Mouse (Mus musculus): ENCODE results near the gene Gimap3. TPM values are rescaled to one million over a fixed set of nuclear protein-coding genes. Genes with fewer than 3 reads are reported as not detected.

Gimap3 gene
- polyA plus RNA-seq, 1 experiment: 150 TPM

- peaks cover 34% of the 10 kb centered on the region for H3K4me1 ChIP-seq (ENCODE audit: control insufficient read depth, insufficient read depth, insufficient read length)
- 13% methylated on average over 3 of the region's 3 CpGs for WGBS
- peak overlapping the region; percentile 97 for H3K27ac ChIP-seq (ENCODE audit: insufficient read depth, low read length)
- no peaks in the 10 kb centered on the region for H3K27me3 ChIP-seq (ENCODE audit: control insufficient read depth, insufficient read depth, low read length)
- peak overlapping the region; percentile 93 for H3K4me3 ChIP-seq (ENCODE audit: extremely low read depth, insufficient read depth, insufficient read length)
- no peak for TF ChIP-seq POLR2A (IDR thresholded peaks at IDR 0.05; ENCODE audit: low read depth, low read length)
- no peak for TF ChIP-seq CTCF (IDR thresholded peaks at IDR 0.05; ENCODE audit: extremely low read depth, insufficient read depth, insufficient read length, insufficient replicate concordance)
- H3K36me3 ChIP-seq (ENCODE audit: control insufficient read depth, insufficient read depth, low read length): peaks cover 22% of the 10 kb centered on the region
- no peak for DNase-seq (ENCODE audit: low read depth in 1 of 2, low spot score in 2 of 2)
These were observed 30.9 kb downstream of the Gimap3 start for GRCm38 (mm10) chr6:48739780-48740055.

GRCm38 (mm10) chr6:48738961-48739779, 31.5 kb downstream of the Gimap3 start, which contains the start of gene Gimap1:
Gimap1 (plus strand) TSS chr6:48739054.
- peaks cover 22% of the 10 kb centered on the region for H3K36me3 ChIP-seq (ENCODE audit: control insufficient read depth, insufficient read depth, low read length)
- no peaks in the 10 kb centered on the region for H3K27me3 ChIP-seq (ENCODE audit: control insufficient read depth, insufficient read depth, low read length)
- DNase-seq (ENCODE audit: low read depth in 1 of 2, low spot score in 2 of 2): peak; percentile 62 to 82
- WGBS: 2% methylated on average over 15 of the region's 15 CpGs
- TF ChIP-seq POLR2A (IDR thresholded peaks at IDR 0.05; ENCODE audit: low read depth, low read length) (peak; percentile 95), CTCF (IDR thresholded peaks at IDR 0.05; ENCODE audit: extremely low read depth, insufficient read depth, insufficient read length, insufficient replicate concordance) (no peak)
- peaks cover 37% of the 10 kb centered on the region for H3K4me1 ChIP-seq (ENCODE audit: control insufficient read depth, insufficient read depth, insufficient read length)
- H3K27ac ChIP-seq (ENCODE audit: insufficient read depth, low read length): peak within 1 kb of the TSS; percentile 100
- peak within 1 kb of the TSS; percentile 93 for H3K4me3 ChIP-seq (ENCODE audit: extremely low read depth, insufficient read depth, insufficient read length)

- peaks cover 32% of the 10 kb centered on the region for H3K4me1 ChIP-seq (ENCODE audit: control insufficient read depth, insufficient read depth, insufficient read length)
- TF ChIP-seq POLR2A (IDR thresholded peaks at IDR 0.05; ENCODE audit: low read depth, low read length): no peak
- TF ChIP-seq CTCF (IDR thresholded peaks at IDR 0.05; ENCODE audit: extremely low read depth, insufficient read depth, insufficient read length, insufficient replicate concordance): no peak
- WGBS: 64% methylated on average over 5 of the region's 5 CpGs
- peak overlapping the region; percentile 43; the same call in 1 of the 2 replicates for H3K4me3 ChIP-seq (ENCODE audit: extremely low read depth, insufficient read depth, insufficient read length)
- H3K27ac ChIP-seq (ENCODE audit: insufficient read depth, low read length): peak overlapping the region; percentile 85
- no peak for DNase-seq (ENCODE audit: low read depth in 1 of 2, low spot score in 2 of 2)
- H3K36me3 ChIP-seq (ENCODE audit: control insufficient read depth, insufficient read depth, low read length): peaks cover 16% of the 10 kb centered on the region
- no peaks in the 10 kb centered on the region for H3K27me3 ChIP-seq (ENCODE audit: control insufficient read depth, insufficient read depth, low read length)
These were observed 33.0 kb downstream of the Gimap3 start for GRCm38 (mm10) chr6:48737688-48738087.

GRCm38 (mm10) chr6:48737053-48737452, 33.6 kb downstream of the Gimap3 start:
- H3K27ac ChIP-seq (ENCODE audit: insufficient read depth, low read length): peak overlapping the region; percentile 85
- peak overlapping the region; percentile 2; the same call in 1 of the 2 replicates for H3K4me3 ChIP-seq (ENCODE audit: extremely low read depth, insufficient read depth, insufficient read length)
- no peak for DNase-seq (ENCODE audit: low read depth in 1 of 2, low spot score in 2 of 2)
- TF ChIP-seq CTCF (IDR thresholded peaks at IDR 0.05; ENCODE audit: extremely low read depth, insufficient read depth, insufficient read length, insufficient replicate concordance) (no peak), POLR2A (IDR thresholded peaks at IDR 0.05; ENCODE audit: low read depth, low read length) (no peak)
- 8% methylated on average over 2 of the region's 2 CpGs for WGBS
- H3K36me3 ChIP-seq (ENCODE audit: control insufficient read depth, insufficient read depth, low read length): peaks cover 10% of the 10 kb centered on the region
- peaks cover 28% of the 10 kb centered on the region; the same call in 1 of the 2 replicates for H3K4me1 ChIP-seq (ENCODE audit: control insufficient read depth, insufficient read depth, insufficient read length)
- no peaks in the 10 kb centered on the region for H3K27me3 ChIP-seq (ENCODE audit: control insufficient read depth, insufficient read depth, low read length)

GRCm38 (mm10) chr6:48733660-48734059, 37.0 kb downstream of the Gimap3 start:
- no peak for DNase-seq (ENCODE audit: low read depth in 1 of 2, low spot score in 2 of 2)
- Histone ChIP-seq H3K27me3 (ENCODE audit: control insufficient read depth, insufficient read depth, low read length) (no peaks in the 10 kb centered on the region), H3K27ac (ENCODE audit: insufficient read depth, low read length) (peak overlapping the region; percentile 88), H3K4me1 (ENCODE audit: control insufficient read depth, insufficient read depth, insufficient read length) (peaks cover 33% of the 10 kb centered on the region), H3K36me3 (ENCODE audit: control insufficient read depth, insufficient read depth, low read length) (peaks cover 2% of the 10 kb centered on the region; the same call in 1 of the 2 replicates), H3K4me3 (ENCODE audit: extremely low read depth, insufficient read depth, insufficient read length) (no peak overlapping the region)
- 85% methylated on average over 1 of the region's 1 CpGs for WGBS
- TF ChIP-seq CTCF (IDR thresholded peaks at IDR 0.05; ENCODE audit: extremely low read depth, insufficient read depth, insufficient read length, insufficient replicate concordance) (no peak), POLR2A (IDR thresholded peaks at IDR 0.05; ENCODE audit: low read depth, low read length) (no peak)

GRCm38 (mm10) chr6:48732864-48733304, 37.8 kb downstream of the Gimap3 start:
- H3K4me3 ChIP-seq (ENCODE audit: extremely low read depth, insufficient read depth, insufficient read length): no peak overlapping the region
- 4% methylated on average over 8 of the region's 8 CpGs for WGBS
- H3K27me3 ChIP-seq (ENCODE audit: control insufficient read depth, insufficient read depth, low read length): no peaks in the 10 kb centered on the region
- peaks cover 2% of the 10 kb centered on the region; the same call in 1 of the 2 replicates for H3K36me3 ChIP-seq (ENCODE audit: control insufficient read depth, insufficient read depth, low read length)
- TF ChIP-seq POLR2A (IDR thresholded peaks at IDR 0.05; ENCODE audit: low read depth, low read length) (peak; percentile 56), CTCF (IDR thresholded peaks at IDR 0.05; ENCODE audit: extremely low read depth, insufficient read depth, insufficient read length, insufficient replicate concordance) (no peak)
- DNase-seq (ENCODE audit: low read depth in 1 of 2, low spot score in 2 of 2): peak; percentile 78 to 94
- H3K4me1 ChIP-seq (ENCODE audit: control insufficient read depth, insufficient read depth, insufficient read length): peaks cover 41% of the 10 kb centered on the region
- H3K27ac ChIP-seq (ENCODE audit: insufficient read depth, low read length): peak overlapping the region; percentile 91

- Histone ChIP-seq H3K27ac (ENCODE audit: insufficient read depth, low read length) (peak overlapping the region; percentile 69), H3K4me1 (ENCODE audit: control insufficient read depth, insufficient read depth, insufficient read length) (peaks cover 51% of the 10 kb centered on the region), H3K36me3 (ENCODE audit: control insufficient read depth, insufficient read depth, low read length) (peaks cover 4% of the 10 kb centered on the region), H3K4me3 (ENCODE audit: extremely low read depth, insufficient read depth, insufficient read length) (no peak overlapping the region), H3K27me3 (ENCODE audit: control insufficient read depth, insufficient read depth, low read length) (no peaks in the 10 kb centered on the region)
- WGBS: 61% methylated on average over 5 of the region's 5 CpGs
- TF ChIP-seq POLR2A (IDR thresholded peaks at IDR 0.05; ENCODE audit: low read depth, low read length) (no peak), CTCF (IDR thresholded peaks at IDR 0.05; ENCODE audit: extremely low read depth, insufficient read depth, insufficient read length, insufficient replicate concordance) (no peak)
- DNase-seq (ENCODE audit: low read depth in 1 of 2, low spot score in 2 of 2): peak in 1 of 2 experiments; percentile 64
These were observed 42.9 kb downstream of the Gimap3 start for GRCm38 (mm10) chr6:48727761-48728160.
